Mouse (Mus musculus) cerebellum, adult 11-12 months (tissue): Measurements from ENCODE around the gene Hcar2.

Experiments used
- DNase-seq: peaks from one replicate; pipeline ENCODE4 v3.0.0; 2022

The Hcar2 gene

DNA sequence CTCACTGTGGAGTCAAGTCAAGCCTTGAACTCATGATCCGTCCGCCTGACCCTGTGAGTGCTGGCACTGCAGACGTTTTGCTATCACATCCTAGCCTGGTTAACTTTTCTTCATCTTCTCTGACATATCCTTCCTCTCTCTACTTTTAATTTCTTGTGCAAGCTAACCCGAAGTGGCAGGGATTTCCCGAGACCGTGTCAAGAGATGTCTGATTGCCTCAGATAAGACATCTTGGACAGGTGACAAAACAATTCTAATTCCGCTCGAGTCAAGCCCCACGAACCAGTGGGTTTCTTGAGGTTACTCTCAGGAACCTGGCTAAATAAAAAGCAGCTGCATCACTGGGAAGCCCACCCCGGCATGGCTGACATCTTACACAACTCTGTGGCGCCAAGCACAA is 6.5 kb downstream of the Hcar2 start:
- no peak for DNase-seq

DNA sequence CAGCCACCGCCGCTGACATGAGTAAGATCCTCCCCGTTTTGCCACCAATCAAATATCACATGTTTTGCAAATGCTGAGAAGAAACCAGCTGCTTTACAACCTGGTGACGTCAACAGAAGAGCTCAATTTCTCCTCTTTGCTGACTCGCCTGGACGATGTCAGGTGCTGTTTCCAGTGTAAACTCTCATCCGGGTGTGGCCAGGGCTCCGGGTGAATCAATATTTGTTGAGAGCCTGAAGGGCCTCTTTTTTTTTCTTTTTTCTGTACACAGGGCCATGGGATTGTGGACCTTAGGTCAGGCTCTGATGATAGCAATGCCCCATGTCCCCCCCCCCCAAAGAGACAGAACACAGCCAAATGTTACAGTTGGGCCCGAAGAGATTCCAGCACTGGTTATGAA is 10.8 kb downstream of the Hcar2 start:
- DNase-seq, result no peak

DNA sequence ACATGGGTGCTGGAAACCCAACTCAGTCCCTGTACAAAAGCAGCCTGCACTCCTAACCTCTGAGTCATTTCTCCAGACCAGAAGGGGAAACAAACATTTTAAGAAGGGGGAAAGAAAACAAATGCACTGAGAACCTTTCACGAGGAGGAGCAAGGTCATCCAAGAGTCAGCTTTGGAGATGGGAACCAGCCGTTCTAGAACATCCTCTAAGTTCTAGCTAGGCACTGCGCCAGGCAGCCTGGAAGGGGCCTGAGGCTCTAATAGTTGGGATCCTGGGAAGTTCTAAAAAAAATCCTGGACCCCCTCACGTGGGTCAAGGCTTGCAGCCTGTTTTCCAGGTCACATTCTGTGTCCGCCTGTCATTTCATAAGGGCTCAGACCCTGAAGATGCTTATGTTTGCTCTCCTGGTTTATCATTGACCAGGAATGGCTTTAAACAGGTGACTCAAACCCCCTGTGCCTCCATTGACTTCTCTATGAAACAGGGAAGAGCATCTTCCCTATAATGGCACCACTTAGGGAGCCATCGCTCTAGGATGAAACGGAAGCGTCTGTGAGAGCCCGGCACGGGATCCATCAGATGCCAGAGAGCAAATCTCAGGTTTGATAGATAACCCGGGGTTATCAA is 11.3 kb downstream of the Hcar2 start:
- DNase-seq, result no peak

DNA sequence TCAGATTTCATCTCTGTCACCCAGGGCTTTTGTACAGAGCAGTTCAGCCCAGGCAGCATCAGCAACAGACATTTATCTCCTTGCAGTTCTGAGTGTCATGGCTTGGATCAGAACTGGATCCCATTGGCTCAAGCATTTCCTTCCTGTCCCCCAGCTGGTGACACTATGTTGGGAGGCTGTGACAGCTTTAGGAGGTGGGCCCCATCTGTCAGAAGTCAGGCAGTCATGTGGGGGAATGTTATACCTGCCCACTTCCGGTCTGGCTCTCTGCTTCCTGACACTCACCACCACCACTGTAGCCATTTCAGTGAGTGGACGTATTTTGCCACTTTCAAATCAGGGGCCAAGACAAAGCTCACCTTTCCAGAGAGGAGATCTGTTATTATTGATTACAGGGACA is 13.9 kb downstream of the Hcar2 start:
- DNase-seq, result no peak

DNA sequence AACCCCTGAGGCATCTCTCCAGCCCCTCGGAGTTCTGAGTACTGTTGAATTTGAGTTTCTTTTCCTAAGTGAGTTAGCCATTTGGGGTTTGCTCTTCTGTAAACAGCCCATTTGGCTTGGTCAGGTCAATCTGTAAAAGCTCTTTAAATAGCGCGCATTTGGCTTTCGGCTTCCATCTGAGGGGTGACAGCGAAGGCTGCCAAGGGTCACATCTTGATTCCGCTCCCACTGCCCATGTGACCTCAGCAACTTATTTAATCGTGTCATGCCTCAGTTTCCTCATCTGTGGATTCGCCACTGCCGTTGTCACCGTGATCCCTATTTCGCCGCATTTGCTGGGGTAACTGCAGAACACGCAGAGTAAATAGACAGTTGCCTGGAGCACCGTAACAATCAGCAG is 21.0 kb downstream of the Hcar2 start:
- no peak for DNase-seq

DNA sequence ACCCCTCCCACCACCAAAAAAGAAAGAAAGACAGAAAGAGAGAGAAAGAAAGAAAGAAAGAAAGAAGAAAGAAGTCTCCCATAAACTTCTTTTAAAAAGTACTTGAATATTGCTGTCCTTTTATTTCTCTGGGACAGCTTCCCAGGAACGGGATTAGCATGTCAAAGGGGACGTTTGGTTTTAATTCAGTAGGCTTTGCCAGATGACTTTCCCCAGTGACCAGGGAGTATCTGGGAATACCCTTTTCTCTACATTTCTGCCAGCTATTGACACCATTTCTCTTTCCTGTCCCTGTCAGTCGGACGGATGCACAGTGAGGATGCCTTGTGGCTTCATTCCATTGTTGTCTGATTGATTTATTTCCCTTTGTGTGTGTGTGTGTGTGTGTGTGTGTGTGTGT is 21.5 kb downstream of the Hcar2 start:
- DNase-seq, result no peak

DNA sequence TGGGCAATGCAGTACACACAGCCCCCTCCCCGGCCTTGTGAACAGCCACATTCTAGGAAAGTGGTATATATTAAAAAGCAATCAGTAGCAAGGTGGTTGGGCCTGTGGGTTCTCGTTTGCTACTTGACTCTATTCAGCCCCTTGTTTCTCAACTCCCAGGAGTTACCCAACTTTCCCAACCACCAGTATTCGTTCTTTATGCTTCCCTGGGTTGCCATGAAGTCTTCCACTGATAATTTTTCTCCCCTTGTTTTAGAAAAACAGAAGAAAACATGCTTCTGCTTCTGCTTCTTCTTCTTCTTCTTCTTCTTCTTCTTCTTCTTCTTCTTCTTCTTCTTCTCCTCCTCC is 22.4 kb downstream of the Hcar2 start:
- no peak for DNase-seq

DNA sequence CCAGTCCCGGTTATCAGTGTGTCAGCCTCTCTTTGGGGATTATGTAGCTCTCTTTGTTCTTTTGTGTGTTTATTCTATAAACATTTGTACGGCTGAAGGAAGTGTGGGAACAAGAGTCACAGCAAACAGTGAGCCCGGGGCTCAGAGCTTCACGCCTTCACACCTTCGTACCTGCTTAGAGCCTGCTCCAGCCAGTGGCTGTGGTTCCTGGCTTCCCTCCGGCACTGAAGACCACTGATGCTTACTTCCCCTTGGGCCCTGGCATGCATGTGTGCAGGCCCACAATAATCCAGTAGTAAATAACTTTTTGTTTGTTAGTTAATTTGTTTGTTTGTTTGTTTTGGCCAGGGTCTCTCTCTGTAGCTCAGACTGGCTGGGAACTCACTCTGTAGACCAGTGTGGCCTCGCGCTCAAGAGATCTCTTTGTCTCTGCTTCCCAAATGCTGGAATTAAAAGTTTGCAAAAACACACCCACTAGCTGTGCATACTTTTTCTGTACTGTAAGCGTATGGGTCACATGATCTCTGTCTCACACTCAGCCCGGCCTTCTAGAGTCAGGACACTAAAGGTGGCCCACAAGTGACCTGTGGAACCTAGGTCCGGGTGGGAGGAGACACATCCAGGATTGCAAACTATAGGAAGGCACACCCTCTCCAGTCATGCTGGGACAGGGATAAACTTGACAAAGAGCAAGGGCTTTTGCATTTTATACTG is 22.9 kb downstream of the Hcar2 start:
- DNase-seq, result no peak

DNA sequence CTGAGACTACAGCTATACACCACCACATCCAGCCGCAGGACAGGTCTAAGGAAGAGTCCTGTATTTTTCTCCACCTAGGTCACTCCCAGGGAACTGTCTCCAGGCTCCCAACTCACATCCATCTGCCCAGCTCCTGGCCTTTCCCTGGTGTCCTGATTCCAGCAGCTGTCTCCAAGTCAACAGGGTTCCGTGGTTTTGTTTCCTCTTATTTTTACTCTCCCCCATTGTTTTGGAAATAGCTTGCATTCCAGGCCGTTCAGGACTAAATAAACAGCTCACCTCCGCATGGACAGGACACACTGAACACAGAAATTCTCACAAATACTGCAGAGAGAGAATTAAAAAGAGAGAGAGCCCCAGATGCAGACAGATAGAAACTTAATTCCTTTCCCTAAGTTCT is 27.9 kb downstream of the Hcar2 start:
- DNase-seq, result no peak

DNA sequence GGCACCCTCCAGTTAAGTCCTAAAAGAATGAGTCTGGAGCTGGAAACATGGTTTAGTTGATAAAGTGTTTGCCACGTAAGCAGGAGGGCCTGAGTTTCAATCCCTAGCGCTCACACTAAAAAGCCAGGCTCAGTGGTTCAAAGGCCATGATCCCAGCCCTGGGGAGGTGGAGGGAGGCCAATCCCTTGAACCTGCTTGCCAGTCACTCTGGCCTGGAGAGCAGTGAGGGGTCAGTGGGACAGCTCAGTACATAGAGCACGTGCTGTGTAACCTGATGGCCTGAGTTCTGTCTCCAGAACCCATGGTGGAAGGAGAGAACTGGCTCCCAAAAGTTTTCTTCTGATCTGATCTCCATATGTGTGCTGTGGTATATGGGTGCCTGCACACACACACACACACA is 30.5 kb downstream of the Hcar2 start:
- no peak for DNase-seq

DNA sequence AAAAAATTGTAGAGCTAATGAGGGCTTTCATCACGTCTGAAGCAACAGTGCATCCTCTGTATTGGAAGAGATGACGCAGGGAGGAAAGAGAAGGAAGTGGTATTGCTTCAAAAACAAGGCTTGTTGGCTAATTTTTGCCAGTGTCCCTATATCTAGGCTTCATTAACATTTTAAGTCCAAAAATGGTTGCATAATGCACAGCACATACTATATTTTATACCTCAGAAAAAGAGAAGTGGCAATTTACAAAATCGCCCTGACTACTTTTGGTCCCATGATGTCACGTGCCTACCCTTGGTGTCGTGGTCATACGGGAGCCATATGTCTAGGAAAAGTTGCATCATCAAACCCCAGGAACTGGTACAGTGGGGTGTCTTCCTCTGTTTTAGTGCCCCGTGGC is 33.0 kb downstream of the Hcar2 start:
- DNase-seq, result no peak

DNA sequence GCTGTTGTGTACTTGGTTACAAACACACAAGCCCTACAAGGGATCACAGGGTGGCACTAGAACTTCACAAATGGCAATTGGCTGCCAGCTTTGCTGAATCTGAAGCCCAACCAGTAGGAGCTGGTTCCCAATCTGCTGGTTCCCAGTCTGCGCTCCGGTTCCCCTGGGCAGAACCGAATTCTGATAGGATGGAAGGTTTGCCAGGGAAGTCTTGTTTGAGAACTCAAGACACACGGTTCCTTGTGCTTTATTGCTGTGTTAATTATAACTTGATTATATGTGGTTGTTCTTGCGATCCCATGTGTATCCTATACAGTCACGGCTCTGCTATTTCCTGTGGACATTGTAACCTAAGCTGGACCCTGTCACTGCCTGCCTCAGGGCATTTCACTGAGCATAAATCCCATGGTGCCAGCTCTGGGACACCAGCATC is 37.6 kb downstream of the Hcar2 start:
- DNase-seq, result no peak

DNA sequence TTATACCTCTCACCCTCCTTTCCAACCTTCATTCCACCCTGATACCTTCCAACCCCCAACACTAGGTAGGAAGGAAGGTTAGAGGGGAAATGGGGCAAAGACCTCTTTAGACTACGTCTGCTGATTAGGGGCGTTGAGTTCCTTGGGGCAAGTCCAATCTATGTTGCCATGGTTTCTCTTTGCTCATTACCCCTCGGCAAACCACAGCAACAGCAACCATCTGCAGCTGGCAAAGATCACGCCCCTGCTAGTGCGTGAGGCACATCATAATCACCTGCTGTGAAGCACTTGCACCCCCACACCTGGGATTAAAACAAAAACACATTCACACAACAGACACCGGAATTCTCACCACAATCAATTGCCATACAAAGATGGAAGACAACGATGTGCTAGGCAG is 42.6 kb downstream of the Hcar2 start:
- no peak for DNase-seq

DNA sequence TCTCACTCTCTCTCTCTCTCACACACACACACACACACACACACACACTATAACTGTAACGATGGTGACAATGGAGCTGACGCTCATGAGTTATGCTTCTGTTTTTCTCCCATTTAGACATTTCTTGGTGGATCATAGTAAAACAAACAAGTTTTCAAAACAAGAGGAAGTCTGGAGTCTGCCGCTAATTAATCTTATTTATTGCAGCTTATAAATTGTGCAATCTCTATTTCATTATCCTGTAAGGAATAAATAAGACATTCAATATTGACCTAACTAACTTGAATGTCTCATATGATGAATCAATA is 44.1 kb downstream of the Hcar2 start:
- no peak for DNase-seq

DNA sequence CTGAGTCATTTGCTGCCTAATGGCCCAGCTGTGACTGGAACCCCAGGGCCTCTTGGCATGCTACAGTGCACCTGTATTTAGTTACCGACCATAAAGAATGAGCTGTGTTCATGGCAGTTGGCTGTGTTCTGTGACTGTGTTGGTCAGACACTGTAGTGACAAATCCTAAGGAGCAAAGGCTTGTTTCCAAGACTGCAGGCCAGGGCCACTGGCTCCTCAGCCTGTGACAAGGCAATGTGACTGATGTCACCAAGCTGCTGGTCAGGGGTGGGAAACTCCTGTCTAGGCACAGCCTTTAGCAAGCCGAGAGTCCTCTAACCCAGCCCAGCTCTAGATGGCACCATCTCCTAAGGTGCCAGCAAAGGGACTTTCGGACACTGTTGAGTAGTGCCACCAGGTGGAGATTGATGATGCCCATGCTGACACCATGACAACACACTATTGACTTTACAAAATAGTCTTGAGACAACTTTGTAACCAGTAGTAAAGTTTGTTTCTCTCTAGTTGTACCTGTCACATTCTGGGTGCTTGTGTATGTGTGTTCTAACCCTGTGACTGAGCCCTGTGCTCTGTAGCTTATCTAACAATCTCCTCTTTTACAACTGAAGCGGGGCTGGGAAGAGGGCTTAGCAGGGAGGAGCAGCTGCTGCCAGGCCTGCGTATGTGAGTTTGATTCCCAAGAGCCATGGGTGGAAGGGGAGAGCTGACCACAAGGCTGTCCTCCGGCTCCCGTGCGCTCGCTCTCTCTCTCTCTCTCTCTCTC is 44.6 kb downstream of the Hcar2 start:
- no peak for DNase-seq

DNA sequence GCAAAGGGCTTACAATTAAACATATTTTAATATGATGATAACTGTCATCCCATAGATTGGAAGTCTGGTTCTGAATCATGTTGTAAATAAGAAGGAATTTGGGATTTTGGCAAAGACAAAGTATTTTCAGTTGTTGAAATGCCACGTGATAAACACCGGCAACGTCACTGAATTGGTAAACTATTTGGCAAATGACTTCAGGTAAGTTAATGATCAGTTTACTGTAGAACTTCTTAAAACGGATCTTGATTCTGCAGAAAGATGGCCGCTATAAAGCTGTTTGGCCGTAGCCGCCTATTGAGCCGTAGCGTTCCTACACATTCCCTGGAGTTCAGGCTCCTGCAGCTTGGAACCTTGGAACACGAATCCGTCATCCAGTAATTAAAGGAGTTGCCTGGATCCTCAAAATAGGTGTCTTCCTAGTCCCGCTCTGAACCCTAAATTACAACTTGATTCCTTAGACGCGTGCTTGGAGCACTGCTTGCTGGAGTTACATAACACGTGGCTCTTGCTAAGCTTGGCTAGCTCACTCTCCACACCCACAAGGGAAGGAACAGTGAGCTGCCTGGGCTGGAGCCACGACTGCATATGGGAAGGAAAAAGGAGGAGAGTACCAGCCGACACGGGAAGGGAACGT is 46.2 kb downstream of the Hcar2 start:
- DNase-seq, result no peak

DNA sequence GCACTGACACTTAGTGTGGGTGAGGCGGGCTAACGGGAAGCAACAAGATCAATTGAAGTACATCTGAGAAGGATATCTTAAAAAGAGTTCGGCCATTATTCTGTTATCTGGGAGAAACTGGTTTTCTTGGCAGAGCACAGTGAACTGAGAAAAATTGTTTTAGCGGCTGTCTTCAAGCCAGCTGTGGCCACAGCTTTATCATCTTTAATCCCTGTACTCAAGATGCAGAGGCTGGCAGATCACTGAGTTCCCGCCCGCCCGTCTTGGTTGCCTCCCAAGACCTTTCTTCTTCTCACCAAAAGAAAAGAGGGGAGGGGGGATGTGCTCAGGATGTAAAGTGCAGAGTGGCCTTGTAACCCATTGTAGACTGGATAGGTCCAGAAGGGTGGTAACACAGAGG is 48.4 kb downstream of the Hcar2 start:
- DNase-seq, result no peak
